Mouse (Mus musculus): ENCODE measurements at regions not wholly inside any gene's neighbourhood (a gene's known extent, or its start where the extent isn't known, plus 50 kb on each side); places are given as distances from the start of the nearest gene placed in this dataset.

DNA sequence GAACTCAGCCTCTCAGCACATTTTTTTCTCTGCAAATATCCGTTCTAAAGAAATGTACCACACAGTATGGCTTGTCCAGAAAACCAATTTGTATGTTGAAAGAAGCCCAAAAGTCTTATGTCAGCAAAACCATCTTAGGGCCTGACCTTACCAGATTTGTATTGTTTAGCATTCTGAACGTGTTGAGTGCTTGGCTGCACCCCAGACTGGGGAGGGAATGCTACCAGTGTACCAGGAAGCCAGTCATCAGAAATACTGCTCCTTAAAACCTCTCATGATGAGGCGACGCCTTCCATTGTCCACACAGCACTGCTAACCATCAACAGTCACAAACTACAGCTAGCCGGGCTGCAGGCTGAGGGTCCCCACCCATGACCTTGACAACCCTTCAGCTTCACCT, 148.3 kb upstream of the Irx5 start:
- no peak for DNase-seq

DNA sequence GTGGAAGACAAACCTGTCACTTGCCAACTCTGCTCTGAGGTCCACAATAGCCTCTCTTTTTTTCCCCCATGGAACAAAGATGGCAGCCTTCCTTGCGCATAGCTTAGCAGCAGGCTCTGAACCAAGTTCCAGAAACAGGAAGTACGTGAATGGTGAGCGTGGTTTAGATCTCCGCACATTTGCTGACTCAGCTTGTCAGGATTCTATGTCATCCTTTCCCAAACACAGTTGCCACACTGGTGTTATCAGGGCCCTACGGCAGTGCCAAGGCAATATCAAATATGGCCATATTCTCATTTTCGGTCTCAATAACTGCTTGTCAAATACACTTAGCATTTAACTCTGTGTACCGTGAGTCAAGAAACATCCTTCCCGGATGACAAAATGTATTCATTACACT, 161.8 kb upstream of the Irx5 start:
- DNase-seq, result no peak

DNA sequence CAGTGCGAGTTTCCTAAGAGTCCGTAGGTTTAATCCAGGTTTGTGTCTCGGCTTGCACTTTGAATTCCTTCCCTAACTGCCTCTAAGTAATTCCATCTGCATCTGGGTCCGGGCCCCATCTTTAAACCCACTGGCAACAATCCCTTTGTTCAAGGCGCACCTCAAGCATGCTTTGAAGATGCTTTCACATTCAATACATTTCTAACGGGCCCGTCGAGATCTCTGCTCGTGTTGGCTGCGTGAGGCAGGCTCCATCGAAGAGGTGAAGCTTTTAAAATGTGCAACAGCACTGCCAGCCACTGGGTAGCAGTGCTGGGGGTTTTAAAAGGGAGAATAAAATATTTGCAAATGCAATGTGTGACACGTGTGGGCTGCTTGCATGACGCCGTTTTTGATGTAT, 163.4 kb upstream of the Irx5 start:
- no peak for DNase-seq

DNA sequence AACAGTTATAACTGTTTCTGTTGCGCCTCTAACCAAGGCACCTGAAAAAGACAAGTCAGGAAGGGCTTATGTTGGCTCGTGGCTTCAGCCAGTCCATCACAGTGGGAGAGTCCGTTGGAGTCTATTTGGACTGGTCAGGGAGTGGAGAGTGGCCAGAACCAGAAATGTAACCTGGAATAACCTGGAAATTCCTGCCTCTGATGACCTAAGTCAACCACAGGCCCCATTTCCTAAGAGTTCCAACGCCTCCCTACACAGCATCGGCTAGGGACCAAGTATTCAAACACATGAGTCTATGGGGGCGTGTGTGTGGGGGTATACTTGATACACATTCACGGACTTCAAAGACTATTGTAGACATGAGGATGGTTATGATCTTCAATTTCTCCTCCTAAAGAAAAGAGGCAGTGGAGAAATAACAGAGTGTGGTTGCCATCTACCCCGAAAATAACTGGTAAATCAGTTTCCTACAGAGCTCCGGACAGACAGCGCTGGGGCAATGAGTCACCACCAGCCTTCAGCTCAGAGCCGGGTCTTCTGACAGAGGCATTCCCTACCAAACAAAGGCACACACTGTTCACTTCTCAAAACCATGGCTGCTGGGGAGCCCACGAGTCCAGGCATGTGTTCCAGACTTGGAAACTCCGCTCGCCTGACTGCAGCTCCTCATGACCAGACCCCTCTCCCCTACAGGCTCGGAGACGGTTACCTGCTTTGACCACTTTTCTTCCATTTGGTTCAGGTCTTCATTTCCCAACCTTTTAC, 167.0 kb upstream of the Irx5 start:
- no peak for DNase-seq

DNA sequence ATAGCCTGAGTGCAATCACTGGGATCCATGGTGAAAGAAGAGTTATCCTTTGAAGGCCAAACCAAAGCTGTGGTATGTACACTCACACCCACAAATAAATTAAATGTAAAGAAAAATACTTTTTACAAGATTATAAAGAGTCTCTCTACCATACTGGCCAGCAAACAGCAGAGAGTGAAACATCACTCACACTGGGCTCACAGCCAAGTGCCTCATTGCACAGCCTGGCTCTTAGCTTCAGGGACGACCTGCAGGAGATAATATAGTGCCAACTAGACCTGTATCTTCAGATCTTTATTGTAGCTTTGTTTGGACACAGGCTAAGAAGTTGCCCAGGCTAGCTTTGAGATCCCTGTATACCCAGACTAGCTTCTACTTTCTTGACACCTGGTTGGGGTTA, 174.1 kb upstream of the Irx5 start:
- DNase-seq, result no peak

DNA sequence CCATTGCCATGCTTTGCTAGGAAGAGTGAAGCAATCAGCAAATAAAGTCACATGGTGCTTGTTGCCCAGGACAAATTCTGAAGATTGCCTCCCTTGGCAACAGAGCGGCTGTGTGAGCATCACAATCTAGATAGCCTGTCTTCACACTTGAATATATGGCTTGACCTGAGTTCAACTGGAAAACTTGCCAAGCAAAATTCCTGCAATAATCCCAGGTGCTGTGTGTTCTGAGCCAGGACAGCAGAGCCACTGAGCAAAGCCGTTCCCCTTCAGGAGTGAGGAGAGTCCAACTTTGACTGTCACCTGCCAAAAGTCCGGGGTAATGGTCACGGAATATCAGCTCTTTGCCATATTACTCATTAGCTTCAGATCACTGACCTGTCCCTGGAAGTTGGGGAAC, 176.8 kb upstream of the Irx5 start:
- no peak for DNase-seq

DNA sequence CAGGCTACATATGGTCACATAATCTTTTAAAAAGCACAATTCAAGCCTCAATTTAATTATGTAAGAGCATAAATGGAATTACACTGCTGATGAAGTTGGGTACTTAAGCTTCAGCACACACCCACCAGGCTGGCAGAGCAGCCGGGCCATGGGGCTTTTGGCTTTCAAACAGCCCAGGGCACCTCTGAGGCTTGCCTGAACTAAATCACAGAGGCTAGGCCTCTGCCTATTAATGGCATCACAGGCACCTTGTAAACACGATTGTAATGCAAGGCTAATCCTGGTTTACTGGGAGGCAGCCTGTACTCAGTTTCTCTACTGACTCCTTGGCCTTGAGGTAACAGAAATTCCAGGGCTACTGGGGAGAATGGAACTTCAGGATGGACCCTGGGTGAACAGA, 178.1 kb upstream of the Irx5 start:
- DNase-seq, result no peak

DNA sequence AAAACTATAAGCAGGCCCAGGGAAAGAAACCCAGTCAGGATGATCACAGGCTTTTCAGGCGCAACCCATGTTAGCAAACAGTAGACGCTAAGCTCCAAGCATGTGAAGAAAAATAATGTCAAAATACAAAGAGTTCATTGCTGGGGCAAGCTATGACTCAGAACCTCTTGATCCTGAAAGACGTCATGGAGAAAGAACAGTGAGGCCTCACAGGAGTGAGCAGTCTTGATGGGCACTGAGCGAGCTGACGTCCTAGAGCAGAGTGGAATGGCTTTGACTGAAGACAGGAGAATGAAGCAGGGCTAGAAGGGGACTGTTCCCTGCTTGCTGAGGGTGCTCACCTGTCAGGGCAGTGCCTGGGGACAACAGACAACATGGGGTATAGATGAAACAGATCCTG, 181.3 kb upstream of the Irx5 start:
- no peak for DNase-seq

DNA sequence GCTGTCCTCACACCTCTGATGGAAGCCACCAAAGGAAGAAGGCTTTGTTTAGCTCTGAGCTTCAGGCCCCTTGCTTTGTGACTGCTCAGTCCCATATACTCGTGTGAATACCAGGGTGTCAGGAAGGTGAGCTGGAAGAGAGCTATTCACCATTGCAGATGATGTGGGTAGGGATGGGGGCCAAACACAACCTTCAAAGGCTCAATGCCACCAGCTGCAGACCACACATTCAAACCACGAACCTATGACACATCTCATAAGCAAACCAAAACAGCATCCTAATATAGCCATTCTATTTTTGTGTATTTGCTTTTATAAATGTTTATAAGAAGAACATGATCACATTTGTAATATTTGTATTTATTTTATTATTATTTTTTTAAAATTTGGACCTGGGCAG, 183.3 kb upstream of the Irx5 start:
- DNase-seq, result no peak

DNA sequence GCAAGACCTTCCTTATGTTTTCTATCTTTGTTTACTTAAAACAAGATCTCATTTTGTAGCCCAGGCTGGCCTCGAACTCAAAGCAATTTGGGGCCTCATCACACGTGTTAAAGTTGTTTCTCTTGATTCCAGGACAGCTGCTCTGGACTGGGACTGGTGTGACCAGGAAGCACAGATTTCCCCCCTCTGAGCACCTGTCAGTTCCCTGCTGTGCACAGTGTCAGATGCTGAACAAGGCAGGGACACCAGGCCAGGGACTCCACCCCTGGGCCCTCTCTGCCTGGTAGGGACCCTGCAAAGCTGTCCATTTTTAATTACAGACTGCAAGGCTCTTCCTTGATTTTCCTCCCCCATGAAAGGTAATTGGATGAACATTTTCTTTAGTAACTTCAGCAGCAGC, 185.8 kb upstream of the Irx5 start:
- no peak for DNase-seq

DNA sequence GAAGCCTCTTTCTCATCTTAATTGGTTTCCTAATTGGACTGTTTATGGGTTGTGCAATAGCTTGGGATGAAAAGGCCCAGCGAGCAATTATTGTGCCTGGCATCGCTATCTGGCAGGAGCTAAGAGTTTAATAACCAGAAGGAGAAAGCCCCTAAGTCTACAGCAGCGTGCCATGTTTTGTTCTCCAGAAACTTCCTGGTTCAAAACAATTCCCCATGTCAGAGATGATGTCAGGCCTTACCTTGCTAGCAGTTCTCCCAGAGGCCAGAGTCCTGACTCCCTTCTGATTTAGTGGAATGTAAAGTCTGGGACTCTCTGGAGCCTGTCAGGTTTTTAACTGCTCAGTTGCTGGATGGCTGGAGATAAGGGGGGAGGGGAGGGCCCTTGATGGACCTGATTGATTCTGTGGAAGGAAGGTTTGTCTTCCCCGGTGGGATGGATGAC, 190.1 kb upstream of the Irx5 start:
- no peak for DNase-seq

DNA sequence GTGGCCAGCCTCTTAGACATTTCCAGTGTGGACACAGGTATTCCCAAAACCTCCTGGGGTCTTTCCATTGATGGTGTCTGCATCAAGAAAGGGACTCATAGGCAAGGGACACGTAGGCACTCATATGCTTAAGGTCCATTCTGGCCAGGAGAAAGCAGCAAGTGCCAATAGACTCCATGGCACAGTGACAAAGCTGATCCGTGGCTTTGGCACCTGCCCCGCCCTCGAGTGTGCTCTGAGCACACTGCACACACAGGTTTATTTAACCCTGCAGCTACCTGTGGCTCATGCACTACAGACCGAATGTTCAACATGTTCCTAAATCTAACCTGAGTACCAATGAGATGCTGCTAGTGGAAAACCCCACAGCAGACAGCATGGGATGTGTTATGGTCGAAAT, 192.1 kb upstream of the Irx5 start:
- no peak for DNase-seq

DNA sequence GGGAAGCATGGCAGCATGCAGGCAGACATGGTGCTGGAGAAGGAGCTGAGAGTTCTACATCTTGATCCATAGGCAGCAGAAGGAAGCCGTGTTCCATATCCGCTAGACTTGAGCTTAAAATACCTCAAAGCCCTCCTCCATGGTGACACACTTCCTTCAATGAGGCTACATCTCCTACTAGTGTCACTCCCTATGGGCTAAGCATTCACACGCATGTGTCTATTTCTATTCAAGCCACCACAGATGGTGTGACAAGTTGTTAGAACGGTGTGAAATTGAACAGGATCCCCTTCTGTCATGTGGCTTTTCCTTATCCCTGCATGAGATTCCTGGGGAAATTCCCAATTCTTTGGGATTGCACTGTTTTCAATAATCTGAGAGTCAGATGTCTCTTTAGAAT, 192.9 kb upstream of the Irx5 start:
- DNase-seq, result no peak

DNA sequence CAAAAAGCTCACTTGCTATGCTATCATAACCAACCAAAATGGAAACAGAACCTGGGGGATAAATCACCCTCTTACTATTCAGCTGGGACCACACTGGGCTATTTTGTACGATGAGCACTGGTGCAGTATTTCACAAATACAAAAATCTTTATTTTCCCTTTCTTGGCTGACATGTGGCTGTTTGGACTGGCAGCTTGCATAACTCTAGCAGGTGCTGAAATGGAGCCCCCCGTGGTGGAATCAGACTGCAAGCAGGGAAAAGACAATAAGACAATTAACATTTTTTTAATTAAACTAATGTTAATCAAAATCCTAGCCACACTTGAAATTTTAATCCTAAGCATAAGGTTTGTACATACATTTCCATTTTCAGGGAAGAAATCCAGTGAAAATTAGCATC, 196.4 kb upstream of the Irx5 start:
- DNase-seq, result no peak

DNA sequence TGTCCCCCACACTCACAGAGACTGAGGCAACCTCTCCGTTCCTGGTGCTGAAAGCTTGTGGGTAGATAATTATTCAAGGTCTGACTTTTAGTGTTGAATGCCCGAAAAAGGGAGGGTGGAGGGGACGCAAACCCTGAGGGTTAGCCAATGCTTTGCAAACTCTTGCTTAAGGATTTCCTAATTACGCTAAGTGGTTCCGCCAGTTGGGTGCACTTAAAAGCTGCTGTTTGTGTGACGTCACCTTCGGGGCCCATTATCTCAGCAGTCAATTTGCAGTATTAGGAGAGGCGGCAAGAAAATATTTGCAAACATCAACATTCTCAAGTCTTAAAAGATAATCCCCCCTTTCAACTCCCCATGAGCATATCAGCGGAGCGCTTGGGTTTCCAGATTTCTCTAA, 199.2 kb upstream of the Irx5 start:
- DNase-seq, result no peak

DNA sequence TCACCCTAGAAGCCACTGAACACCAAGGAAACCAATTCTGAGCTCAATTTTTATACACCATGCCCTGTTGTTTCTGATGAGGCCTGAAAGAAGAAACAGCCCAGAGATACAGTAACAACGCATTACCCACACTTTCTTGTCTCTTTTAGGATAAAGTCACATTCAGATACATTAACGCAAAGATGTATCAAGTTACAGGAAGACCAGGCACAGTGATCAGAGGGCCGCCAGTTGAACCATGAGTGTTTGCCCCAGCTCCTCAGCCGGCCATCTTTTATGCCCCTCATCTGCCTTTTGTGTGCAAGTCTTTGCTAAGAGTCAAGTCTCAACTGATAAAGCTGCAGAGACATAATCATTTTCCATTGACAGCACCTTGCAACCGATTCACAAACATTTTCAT, 204.9 kb upstream of the Irx5 start:
- no peak for DNase-seq

DNA sequence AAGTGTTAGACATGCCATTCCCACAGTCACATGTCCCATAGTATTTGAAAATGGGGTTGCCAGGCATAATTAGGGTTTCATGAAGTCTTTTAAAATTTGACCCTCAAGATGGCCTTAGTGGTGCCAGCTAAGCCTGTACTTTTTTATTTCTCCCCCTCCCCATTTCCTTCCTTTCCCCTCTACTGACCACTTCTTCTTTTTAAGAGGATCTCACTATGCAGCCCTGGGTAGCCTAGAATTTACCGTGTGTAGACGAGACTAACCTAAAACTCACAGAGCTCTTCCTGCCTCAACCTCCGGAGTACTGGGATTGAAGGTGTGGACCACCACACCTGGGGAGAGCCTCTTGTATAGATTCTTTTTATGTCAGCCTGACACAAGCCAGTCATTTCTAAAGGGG, 209.8 kb upstream of the Irx5 start:
- no peak for DNase-seq

DNA sequence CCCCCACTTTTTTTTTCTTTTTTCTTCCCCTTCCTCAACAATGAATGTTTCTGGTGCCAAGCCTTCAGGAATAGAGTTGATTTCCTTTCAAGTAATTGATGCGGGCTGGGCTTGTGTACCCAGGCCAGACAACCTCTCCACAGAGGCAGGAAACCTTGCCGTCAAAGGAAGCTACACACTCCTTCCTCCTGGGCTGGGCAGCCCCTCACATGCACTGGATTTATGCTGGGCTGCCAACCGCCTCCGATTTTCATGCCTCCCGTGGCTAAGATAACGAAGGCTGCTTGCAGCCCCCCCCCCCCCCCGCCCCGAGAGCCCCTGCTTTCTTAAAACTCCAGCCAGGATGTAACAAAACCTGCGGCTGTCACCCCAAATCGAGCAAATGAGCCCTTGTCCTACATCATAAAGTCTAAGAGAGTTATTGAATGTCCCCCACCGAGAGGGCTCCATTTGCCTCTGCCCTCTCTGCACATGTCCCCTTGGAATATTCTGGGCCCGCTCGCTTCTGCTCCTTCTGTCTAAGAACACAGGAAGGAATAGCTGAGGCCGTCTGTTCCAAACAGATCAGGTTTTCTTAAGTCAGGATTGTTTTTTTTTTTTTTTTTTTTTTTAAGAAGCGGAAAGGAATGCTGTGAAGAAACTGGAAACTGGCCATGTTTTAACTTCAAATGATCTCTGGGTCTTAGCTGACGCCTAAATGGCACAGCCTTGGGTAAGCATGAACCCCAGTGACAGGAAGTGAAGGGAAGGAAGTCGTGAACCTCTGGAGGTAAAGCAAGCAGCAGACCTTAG, 220.1 kb upstream of the Irx5 start:
- DNase-seq, result no peak

DNA sequence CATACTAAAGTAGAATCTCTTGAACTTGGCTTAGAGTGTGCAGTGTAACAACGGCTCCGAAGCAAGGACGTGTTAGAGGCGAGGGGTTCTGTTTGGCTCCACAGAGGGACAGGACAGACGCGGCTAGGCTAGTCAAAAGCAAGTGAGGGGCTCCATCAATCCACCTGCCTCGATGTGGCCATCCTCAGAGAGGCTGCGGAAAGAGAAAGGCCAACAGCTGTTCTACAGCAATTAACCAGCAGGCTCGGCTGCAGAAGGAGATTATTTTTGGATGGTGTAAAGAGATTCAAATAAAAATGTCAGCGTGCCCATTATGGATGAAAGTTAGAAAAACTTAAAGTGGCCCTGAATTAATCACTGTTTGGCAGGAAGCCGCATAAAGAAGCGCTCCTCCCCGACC, 221.0 kb upstream of the Irx5 start:
- DNase-seq, result no peak

DNA sequence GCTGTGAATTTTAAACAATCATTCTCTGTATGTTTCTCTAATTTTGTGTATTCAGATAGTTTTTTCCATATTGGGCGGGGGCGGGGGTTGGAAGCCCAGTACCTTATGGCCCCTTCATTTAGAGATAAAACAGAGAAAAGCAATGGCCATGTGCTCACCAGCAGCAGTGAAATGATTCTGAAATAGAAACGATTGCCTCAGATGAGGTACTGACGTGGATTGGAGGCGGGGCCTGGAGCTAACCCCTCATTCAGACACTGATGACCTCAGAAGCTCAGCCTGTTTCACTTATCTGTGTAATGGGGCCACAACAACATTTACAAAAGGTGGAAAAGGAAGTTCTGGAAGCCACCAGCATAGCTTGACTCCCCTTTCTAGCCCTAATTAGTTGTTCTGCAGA, 223.0 kb upstream of the Irx5 start:
- DNase-seq, result no peak

DNA sequence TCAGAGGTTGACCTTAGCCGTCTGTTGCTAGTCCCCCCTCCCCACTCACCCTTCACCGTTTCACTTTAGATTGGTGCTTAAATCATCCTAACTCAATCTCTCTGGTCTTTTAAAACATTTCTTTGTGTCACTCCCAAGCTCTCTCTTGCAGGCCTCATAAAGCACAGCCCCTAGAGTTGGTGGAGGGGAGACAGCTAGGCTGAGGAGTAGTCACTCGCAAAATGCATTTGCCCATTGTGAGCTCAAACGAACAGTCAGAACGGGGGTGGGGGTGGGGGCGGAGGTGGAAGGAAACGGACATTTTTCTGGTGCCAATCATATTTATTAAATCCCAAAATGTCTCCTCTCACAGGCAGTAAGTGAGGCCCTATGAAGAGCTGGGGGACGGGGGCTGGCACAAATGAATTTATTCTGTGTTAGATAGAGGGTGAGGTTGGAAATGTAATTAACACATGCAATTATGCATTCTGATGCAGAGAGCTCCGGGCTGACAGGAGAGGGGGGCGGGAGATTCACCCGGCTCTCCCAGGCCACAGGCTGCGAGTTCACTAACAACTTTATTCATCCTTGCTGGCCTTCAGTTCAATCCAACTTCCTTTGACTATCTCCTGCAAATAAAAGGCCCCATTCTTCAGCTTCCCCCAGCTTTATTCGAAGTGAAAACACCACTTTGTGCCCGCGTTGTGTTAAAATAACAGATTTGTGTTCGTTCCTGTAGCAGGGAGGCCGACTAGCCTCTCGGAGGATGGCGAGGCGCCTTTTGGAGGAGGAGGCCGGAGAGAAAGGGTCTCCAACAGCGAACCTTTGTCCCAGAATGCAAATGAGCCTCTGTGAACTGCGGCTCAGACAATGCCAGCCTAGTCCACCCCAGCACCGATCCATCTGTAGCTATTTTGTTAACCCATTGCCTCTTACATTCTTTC, 223.7 kb upstream of the Irx5 start:
- DNase-seq, result no peak

DNA sequence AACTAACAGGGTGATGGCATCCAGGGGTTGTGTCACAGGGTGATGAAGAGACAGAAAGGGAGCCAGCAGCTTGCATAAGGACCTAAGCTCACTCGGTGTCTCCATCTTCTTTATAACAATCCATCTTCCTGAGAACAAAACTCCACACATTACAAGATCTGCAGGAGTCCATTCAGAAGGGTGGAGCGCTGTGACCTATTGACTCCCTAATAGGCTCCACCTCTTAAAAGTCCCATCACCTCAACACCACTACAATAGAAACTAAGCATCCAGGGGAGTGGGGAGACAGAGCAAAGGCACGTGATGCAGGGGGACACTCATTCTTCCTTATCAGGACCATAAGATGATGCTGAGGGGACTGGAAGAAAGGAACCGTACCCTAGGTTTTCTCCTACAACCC, 224.5 kb upstream of the Irx5 start:
- no peak for DNase-seq

DNA sequence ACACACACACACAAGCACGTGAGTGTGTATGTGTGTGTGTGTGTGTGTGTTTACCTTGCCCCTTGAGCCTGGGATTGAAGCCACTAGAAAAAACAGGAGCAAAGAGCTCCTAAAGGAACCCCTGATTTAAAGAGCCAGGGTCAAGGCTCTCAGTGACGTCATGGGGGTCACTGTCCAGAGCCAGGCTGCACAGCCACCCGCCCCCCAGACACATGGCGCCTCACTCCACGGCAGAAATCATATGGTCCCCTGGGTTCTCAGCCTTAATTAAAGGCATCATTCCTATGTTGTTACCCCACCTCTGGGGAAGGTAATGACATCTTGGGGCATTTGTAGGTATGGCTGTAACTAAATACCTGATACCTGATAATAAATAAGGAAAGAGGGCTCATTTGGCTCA, 224.9 kb upstream of the Irx5 start:
- DNase-seq, result no peak

Measured in thymus, postnatal 14 days (tissue).